Mouse (Mus musculus) adipocyte (in vitro differentiated cells): ENCODE measurements around the gene Ptk6.

ENCODE experiments used
- DNase-seq: peaks from one replicate; pipeline ENCODE4 v3.0.0-alpha.2; 2016; ENCODE audit warnings: low spot score

Ptk6 gene

DNA sequence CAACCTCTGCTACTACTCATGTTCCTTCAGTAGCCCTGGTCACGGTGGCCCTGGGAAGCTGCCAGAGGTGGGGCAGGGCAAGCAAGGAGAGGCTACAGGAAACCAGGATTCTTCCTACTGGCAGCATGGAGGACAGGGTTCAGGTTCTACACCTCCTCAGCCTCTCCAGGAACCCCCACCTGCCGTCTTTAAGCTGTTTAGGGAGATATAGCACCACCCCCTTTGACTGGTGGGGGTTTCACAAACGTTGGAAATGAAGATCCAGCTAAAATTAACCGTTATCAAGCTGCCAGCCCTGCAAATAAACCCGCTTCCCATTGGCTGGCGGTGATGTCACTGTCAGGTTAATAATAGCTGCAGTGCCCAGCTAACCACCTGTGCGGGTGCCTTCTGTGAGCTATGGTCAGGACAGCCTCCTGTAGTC is 43.5 kb downstream of the Ptk6 start:
- no peak for DNase-seq

DNA sequence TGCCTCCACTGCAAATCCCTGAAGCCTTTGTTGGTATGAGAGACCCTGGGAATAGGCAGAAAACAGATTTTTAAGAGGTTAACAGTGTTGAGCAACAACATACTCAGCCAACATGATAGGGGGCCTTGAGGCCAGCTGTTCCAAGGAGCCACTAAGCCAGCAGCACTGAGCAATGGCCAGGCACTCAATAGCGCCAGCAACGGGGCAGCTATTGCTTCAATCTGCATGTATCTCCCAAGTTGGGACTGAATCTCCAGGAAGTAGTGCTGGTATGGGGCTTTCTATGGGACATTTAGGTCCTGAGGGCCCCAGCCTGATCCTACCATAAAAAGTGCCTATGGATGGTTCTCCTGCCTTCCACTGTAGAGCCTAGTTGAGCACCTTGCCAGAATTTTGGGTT is 44.1 kb downstream of the Ptk6 start:
- DNase-seq, result no peak

DNA sequence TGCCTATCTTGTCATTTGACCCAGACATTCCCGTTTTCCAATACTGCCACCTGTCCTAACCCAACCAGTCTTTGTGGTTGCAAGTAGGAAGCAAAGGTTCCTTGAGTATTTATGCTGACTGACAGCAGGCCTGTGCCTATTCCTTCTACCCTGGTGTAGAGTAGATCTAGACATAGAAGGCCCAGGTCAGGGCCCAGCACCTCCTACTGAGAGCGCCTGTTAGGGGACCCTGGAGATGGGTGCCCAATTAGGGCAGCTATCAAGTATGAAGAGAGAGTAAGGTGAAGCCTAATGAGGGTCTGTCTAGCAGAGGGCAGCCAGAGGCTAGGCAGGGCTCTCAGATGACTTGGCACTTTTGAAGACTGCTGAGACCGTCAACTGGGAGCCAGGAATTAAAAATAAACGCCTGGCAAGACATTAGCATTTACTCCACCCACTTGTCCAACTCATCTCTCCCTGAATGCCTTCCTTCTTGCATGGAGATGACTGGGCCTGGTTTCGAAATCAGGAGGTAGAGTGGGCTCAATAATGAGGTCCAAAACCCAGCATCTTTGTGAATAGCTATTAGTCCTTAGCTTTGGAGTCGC is 44.8 kb downstream of the Ptk6 start:
- no peak for DNase-seq

DNA sequence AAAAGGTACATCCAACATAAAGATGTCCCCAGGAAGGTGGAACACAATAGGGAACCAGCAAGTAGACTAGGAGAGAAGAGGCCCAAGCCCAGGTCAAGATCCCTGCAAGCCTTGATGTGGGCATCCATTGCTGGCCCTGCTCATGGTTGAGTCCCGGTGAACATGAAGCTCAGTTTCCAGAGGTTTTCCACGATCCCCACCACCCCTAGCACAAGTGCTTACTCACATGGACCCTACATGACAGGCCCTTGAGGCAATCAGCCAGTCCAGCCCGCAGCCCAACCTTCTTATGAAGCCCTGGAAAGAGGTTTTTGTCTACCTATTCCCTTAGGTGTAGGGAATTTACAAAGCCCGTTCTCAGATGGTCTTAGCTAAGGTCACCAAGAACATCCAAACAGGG is 45.4 kb downstream of the Ptk6 start:
- DNase-seq, result no peak

DNA sequence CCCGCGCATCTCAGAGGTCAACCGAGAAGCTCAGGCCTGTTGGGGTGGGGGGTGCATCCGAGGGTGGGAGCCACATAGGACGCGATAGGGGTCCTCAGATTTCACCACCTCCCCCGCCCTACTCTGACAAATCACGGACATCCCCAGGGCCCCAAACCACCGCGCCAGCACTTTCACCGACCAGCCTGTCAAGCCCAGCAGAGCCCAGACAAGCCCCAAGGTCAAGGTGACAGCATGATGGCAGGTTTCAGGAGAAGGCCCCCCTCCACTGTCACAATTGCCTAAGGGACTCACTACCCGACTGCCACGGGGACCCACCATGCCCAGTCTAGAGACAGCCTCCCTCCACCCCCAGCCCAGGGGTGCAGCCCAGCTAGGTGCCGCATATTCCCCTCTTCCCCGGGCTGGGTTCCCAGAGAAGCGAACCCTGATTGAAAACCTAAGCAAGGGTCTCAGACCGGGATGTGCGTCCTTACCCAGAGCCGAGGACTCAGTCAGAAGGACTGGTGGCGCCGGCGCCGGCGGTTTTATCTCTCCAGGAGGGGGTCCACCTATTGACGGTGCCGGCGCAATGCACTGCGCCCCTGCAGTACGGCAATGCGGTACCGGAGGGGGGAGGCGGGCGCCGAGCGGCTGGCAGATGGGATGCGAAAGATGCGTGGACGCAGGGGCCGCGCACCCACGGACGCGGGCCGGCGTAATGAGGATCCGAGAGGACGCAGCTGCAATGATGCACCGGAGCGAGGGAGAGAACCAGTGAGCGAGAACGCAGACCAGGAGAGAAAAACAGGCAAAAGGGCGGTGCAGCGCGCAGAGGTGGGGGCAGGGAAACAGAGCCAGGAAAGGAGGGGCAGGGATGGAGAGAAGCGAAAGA is 46.1 kb downstream of the Ptk6 start, which contains the start of gene Eef1a2:
Gene Eef1a2 (minus strand): TSS at position 767 of the 874 bp plus-strand sequence.
- no peak for DNase-seq

DNA sequence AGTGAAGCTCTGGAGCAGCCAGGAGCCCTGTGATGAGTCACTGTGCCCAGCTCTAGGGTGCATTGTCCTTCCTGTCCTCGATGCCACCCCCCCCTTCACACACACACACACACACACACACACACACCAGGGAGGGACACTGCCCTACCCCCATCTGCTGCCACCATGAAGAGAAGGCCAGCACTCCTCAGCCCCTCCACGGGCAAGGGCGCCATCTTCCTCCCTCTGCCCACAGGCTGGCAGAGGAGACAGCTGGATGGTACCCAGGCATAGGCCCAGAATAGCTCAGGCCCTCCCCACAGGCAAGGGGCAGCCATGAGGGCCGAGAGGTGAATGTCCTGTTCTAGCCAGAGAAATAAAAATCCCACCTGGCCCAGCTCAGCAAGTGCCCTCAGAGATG is 46.8 kb downstream of the Ptk6 start:
- DNase-seq, result no peak

DNA sequence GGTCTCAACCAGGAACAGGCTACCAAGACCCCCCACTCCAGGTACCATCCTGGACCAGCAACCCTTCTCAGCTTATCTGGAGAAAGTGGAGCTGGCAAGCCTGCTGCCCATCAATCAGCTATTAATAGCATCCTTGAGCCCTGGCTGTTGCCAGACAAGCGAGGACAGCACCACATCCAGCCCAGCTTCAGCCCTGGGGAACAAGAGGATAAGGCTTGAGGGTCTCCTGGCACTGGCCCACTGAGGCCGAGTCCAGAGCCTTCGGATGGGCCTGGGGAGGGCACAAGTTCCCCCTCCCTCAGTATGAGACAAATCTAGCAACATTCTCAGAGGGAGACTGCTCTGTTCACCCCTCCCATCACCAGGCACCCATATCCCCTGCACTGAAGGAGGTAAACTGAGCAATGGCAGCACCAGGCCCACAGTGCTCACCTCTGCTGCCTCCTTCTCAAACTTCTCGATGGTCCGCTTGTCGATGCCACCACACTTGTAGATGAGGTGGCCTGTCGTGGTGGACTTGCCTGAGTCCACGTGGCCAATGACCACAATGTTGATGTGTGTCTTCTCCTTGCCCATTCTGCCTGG is 47.7 kb downstream of the Ptk6 start:
- DNase-seq, result no peak

DNA sequence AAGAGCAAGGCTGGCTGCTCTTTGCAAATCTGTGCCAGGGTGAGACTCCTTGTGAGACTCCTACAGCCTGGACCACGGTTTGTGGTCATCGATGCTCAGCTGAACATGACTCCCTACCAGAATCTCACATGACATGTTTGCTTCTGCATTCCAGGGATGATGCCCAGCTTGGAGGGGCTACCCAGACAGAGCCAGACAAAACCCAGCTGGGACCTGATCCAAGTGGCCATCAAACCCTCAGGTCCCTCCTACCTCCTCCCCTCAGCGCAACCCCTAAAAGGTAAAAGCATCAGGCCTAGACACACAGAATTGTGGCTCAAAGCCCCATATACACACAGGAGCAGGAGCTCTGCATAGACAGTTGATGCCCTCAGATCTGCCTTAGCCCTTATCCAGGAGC is 48.2 kb downstream of the Ptk6 start:
- no peak for DNase-seq

DNA sequence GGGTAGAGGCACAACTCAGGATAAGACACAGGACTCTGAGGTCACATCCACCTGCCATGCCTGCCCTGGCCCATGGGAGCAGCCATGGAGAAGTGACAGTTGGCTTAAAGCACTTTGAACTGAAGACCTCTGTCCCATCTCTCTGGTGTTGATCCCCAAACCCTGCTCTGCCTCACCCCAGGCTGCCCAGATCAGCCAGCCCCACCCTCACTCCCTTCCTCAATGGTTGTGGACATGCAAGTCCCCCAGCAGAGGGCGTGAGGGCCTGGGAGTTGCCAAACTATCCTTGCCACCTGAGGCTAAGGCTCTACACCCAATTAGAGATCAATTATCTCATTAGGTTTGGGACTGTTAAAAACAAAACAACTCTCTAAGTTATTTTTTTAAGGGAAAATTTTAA is 48.8 kb downstream of the Ptk6 start:
- no peak for DNase-seq

DNA sequence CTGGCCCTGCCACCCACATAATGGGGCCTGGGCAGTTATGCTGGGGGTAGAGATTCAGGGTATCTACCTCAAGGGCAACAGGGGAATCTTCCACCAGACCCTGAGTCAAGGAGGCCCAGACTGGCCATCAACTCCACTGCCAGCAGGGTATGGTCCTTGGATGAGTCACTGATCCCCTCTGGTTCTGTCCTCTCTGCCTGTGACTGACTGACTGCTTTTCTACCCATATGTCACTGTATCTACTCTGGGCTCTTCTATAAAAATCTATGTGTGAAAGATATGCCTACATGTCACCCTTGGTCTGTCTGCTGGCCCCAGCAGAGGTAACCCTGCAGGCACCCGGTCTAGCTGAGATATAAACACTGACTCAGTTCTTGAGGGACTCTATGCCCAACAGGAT is 49.5 kb downstream of the Ptk6 start:
- no peak for DNase-seq

DNA sequence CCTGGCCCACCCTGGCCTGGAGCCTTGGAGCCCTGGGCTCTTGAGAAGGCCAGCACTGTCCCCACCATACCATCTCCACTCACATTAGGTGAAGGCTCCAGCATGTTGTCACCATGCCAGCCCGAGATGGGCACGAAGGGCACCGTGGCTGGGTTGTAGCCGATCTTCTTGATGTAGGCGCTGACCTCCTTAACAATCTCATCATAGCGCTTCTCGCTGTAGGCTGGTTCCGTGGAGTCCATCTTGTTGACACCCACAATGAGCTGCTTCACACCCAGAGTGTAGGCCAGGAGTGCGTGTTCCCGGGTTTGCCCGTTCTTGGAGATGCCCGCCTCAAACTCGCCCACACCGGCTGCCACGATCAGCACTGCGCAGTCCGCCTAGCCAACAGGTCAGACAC is 49.9 kb downstream of the Ptk6 start:
- DNase-seq, result no peak

DNA sequence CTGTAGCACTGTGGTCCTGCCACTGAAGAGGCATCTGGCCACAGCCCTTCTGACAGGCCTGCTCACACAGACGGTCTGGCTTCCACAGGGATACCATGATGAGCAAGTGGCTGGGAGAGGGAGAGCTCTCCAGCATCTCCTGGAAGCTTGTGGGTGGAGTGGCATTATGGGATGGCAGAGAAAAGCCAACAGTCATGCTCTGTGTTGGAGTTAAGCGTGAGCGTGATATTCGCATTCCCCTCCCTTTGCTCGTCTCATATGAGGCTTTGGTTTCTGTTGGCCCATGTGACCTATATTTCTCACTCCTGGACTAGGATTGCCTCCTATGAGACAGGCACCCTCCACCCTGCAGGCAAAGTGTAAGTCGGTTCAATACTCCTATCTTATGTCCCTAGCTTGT is 52.3 kb downstream of the Ptk6 start:
- DNase-seq, result no peak

DNA sequence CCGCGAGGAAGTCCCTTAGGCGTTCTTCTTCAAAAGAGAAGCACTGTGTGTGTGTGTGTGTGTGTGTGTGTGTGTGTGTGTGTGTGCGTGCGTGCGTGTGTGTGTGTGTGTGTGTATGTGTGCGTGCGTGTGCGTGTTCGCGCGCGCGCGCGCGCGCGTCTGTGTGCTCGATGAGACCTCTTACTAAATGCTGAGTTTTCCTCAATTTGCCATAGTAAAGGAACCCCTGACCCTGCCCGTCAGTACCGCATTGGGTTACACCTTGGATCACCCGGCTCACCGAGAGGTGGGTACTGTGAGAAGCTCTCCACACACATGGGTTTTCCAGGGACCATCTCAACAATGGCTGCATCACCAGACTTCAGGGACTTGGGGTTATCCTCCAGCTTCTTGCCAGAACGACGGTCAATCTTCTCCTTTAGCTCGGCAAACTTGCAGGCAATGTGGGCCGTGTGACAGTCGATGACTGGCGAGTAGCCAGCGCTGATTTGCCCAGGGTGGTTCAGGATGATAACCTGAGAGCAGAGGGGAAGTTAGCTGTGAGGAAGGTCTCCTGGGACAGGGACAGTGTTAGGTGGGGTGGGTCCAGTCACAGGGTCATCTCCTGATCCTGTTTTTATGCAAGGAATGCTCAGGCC is 54.2 kb downstream of the Ptk6 start:
- DNase-seq, result no peak

DNA sequence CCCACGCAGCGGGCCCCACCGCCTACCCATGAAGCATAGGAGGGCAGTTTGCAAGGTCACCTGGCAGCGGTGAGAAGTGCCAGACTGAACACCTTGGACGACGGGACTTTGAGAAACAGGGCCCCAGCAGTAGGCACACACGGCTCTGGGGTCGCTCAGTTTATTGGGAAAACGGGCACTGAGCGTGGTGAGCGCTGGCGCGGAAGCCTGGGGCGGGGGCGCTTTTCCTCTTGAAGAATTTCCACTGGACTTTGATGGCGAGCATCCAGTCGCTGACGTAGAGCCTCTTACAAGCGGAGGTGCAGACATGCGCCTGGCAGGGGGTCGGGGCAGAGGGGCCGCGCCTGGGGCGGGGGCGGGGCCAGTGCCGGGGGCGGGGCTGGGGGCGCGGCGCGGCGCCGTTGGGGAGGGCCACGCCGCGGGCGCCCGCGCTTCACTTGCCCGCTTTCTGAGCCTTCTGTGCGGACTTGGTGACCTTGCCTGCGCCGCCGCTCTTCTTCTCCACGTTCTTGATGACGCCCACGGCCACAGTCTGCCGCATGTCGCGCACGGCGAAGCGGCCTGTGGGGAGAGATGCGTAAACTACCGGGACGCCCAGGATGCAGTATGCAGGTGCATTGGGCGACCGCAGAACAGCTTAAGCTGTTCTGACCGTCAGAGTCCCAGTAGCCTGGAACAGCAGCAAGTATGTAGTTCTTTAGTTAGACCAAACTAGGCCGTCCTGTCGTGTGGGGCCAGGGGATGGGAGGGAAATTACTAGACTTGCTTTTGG is 54.9 kb downstream of the Ptk6 start:
- no peak for DNase-seq

DNA sequence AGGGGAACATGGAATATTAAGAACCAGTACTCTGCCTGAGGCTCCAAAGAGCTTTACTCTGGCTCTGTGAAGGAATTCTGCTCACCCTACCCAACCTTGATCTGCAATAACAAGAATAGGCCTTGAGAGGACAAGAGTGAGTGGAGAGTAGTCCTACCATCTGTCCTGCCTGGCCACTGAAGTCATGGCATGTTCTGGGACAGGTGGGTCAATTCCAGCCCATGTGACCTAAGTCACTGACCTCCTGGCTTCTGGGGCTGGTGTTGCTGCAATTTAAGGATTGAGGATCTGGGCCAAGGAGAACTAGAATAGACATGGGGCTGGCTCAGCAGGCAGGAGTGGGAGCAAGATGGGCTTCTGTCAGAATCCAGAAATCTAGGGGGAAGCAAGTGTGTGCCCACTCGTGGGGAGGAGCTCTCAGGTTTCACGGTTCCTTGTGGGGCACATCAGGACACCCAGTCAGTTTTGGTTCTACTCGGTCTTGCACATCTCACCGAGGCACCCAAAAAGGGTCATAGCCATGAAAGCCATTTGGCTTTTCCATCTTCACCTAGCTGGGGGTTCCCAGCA is 55.5 kb downstream of the Ptk6 start:
- DNase-seq, result no peak

DNA sequence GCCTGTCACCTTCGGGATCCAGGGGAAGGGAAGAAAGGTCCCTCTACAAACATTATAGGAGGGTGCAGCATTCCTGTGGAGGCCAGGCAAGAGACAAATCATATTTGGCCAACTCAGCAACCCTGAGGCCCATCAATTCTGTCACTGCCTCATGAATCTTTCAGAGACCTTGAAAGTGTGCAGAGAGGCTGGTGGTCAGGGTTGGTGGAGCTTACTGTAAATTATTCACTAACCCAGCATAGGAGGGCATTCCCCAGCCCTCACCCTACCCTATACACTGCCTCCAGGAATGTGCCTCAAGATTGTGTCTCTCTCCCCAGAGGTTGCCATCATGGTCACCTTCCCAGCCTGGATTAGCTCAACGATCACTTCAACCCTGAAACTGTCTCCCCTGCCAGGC is 57.9 kb downstream of the Ptk6 start:
- DNase-seq, result no peak
